25 mouse cellular contexts compared by ENCODE assay signal in genomic region chr2:27136336-27136735, GRCm38 (mm10). TPM values are rescaled to one million over a fixed set of nuclear protein-coding genes. Genes with fewer than 3 reads are reported as not detected.
DNase-seq lines count a peak whose midpoint lies in the region; ATAC-seq and TF ChIP-seq lines count a peak whose summit lies in the region.
"Had no signal": no experiment of that assay in that cellular context is flagged by ENCODE, and none has a peak within 500 bp of the region (broad histone marks: within the 10 kb centered on the region; RNA-seq: fewer than 3 reads in every experiment).

No protein-coding gene starts in this region.

- peaks cover 3% of the 10 kb centered on the region; the same call in 1 of the 2 replicates for H3K27me3 ChIP-seq in hindbrain, postnatal 0 days (ENCODE audit: insufficient read depth, low read length)
- peaks cover 6% of the 10 kb centered on the region; the same call in 1 of the 2 replicates for H3K27me3 ChIP-seq in hindbrain, embryonic 16.5 days (replicated peaks; ENCODE audit: control insufficient read depth, insufficient read depth, low read length)
- H3K27me3 ChIP-seq in midbrain, postnatal 0 days (ENCODE audit: insufficient read depth, low read length): no peaks in the 10 kb centered on the region
- H3K27me3 ChIP-seq in midbrain, embryonic 16.5 days (ENCODE audit: control insufficient read depth, insufficient read depth, low read depth, low read length): peaks cover 6% of the 10 kb centered on the region

- 0 out of 2 replicates have a peak, but pooled peaks have one; percentile 40 for ATAC-seq in hindbrain, postnatal 0 days
- no peak for ATAC-seq in hindbrain, embryonic 16.5 days
- no peak for ATAC-seq in midbrain, postnatal 0 days (ENCODE audit: low FRiP score)
- no peak for ATAC-seq in midbrain, embryonic 16.5 days
- ATAC-seq: activated CD4-positive, CD25-positive, alpha-beta regulatory T cell, adult 4 months; CD4-positive, CD25-positive, alpha-beta regulatory T cell, adult 4 months; Patski had no signal

- WGBS in hindbrain, postnatal 0 days: 64% methylated on average over 3 of the region's 3 CpGs
- 69% methylated on average over 3 of the region's 3 CpGs for WGBS in hindbrain, embryonic 16.5 days
- WGBS in midbrain, postnatal 0 days: 71% methylated on average over 3 of the region's 3 CpGs
- WGBS in midbrain, embryonic 16.5 days: 70% methylated on average over 3 of the region's 3 CpGs

- no peak overlapping the region for H3K27ac ChIP-seq in hindbrain, postnatal 0 days
- H3K27ac ChIP-seq in hindbrain, embryonic 16.5 days (ENCODE audit: low read depth, low read length): no peak overlapping the region
- no peak overlapping the region for H3K27ac ChIP-seq in midbrain, postnatal 0 days (ENCODE audit: low read depth, low read length)
- no peak overlapping the region for H3K27ac ChIP-seq in midbrain, embryonic 16.5 days (ENCODE audit: low read length)

- H3K9me3 ChIP-seq in hindbrain, postnatal 0 days (ENCODE audit: low read length): no peaks in the 10 kb centered on the region
- no peaks in the 10 kb centered on the region for H3K9me3 ChIP-seq in hindbrain, embryonic 16.5 days (ENCODE audit: control insufficient read depth, low read length)
- no peaks in the 10 kb centered on the region for H3K9me3 ChIP-seq in midbrain, postnatal 0 days (ENCODE audit: low read length)
- H3K9me3 ChIP-seq in midbrain, embryonic 16.5 days (replicated peaks; ENCODE audit: control insufficient read depth, low read length, poor library complexity, severe bottlenecking): no peaks in the 10 kb centered on the region
- H3K9me3 ChIP-seq: G1E had no signal

- TF ChIP-seq CTCF in hindbrain, postnatal 0 days (IDR thresholded peaks at IDR 0.05; ENCODE audit: low read depth): no peak
- no peak for TF ChIP-seq CTCF in midbrain, postnatal 0 days (IDR thresholded peaks at IDR 0.05)

- H3K36me3 ChIP-seq in hindbrain, postnatal 0 days (ENCODE audit: insufficient read depth, low read length): no peaks in the 10 kb centered on the region
- H3K36me3 ChIP-seq in hindbrain, embryonic 16.5 days (ENCODE audit: control insufficient read depth, insufficient read depth, low read length): no peaks in the 10 kb centered on the region
- no peaks in the 10 kb centered on the region for H3K36me3 ChIP-seq in midbrain, postnatal 0 days (ENCODE audit: insufficient read depth, low read length)
- no peaks in the 10 kb centered on the region for H3K36me3 ChIP-seq in midbrain, embryonic 16.5 days (ENCODE audit: control insufficient read depth, insufficient read depth, low read length)
- H3K36me3 ChIP-seq: G1E had no signal

- intact Hi-C loops in left cerebral cortex, postnatal 4 days (cut with DNase I): no loop called here

- H3K4me3 ChIP-seq in hindbrain, postnatal 0 days (ENCODE audit: low read length): no peak overlapping the region
- no peak overlapping the region for H3K4me3 ChIP-seq in hindbrain, embryonic 16.5 days (ENCODE audit: low read length)
- no peak overlapping the region for H3K4me3 ChIP-seq in midbrain, postnatal 0 days (ENCODE audit: low read depth, low read length)
- no peak overlapping the region for H3K4me3 ChIP-seq in midbrain, embryonic 16.5 days (ENCODE audit: low read depth, low read length)

- peaks cover 4% of the 10 kb centered on the region; the same call in 1 of the 2 replicates for H3K4me1 ChIP-seq in hindbrain, postnatal 0 days (ENCODE audit: insufficient read depth, low read length)
- H3K4me1 ChIP-seq in hindbrain, embryonic 16.5 days (ENCODE audit: control insufficient read depth, insufficient read depth, low read depth, low read length): no peaks in the 10 kb centered on the region
- no peaks in the 10 kb centered on the region for H3K4me1 ChIP-seq in midbrain, postnatal 0 days (ENCODE audit: insufficient read depth, low read length)
- no peaks in the 10 kb centered on the region for H3K4me1 ChIP-seq in midbrain, embryonic 16.5 days (ENCODE audit: control insufficient read depth, insufficient read depth, low read length)

- H3K9ac ChIP-seq in hindbrain, postnatal 0 days (replicated peaks; ENCODE audit: low read length): no peak overlapping the region
- no peak overlapping the region for H3K9ac ChIP-seq in hindbrain, embryonic 16.5 days (ENCODE audit: low read depth, low read length)
- H3K9ac ChIP-seq in midbrain, postnatal 0 days (replicated peaks; ENCODE audit: low read length, poor library complexity, severe bottlenecking): no peak overlapping the region
- H3K9ac ChIP-seq in midbrain, embryonic 16.5 days (ENCODE audit: low read depth, low read length): no peak overlapping the region

- DNase-seq in cerebellum, postnatal 10 days: peak; percentile 49 to 66
- DNase-seq in cerebellum, adult 8-10 months: no peak
- DNase-seq in hindbrain, postnatal 0 days (ENCODE audit: low spot score): peak; percentile 39
- DNase-seq in left cerebral cortex, postnatal 4 days: peak; percentile 80
- DNase-seq in left cerebral cortex, adult 8-10 months (ENCODE audit: low spot score in 2 of 2): no peak
- peak; percentile 26 for DNase-seq in midbrain, postnatal 0 days (ENCODE audit: low spot score)
- DNase-seq: adrenal gland, adult 2 months; adrenal gland, adult 8-10 months; adrenal gland, postnatal 10 days; adrenal gland, postnatal 14 days; adrenal gland, postnatal 25 days; adrenal gland, postnatal 36 days; B cell, adult 2 months; cerebellum, adult 11 months; cerebellum, adult 11-12 months had no signal

- no peak overlapping the region for H3K4me2 ChIP-seq in hindbrain, postnatal 0 days (ENCODE audit: low read depth, low read length)
- H3K4me2 ChIP-seq in hindbrain, embryonic 16.5 days (ENCODE audit: low read length): no peak overlapping the region
- H3K4me2 ChIP-seq in midbrain, postnatal 0 days (ENCODE audit: low read depth, low read length, poor library complexity, severe bottlenecking): no peak overlapping the region
- H3K4me2 ChIP-seq in midbrain, embryonic 16.5 days (ENCODE audit: low read length): no peak overlapping the region

RNA-seq across cellular contexts. Expression of gene Fam163b, which starts 6.0 kb away (rescaled TPM):
- 7.1 and 8.5 TPM in 2 replicates for total RNA-seq in hindbrain, postnatal 0 days (2014; rRNA removed)
- 9.6 and 10.3 TPM in 2 replicates for polyA plus RNA-seq in hindbrain, postnatal 0 days (2015; fragmentation: Nextera tagmentation; extraction: Ambion mirVana)
- polyA plus RNA-seq in hindbrain, embryonic 16.5 days (2015; fragmentation: Nextera tagmentation; extraction: Ambion mirVana): 10.2 and 10.3 TPM in 2 replicates
- total RNA-seq in left cerebral cortex, postnatal 4 days (2021): 10 to 100 TPM; 55.8 to 61.9 TPM
- 100 to 1,000 TPM in 1 of 4 experiments, 10 to 100 TPM in 3; 95.8 to 105 (median 98.8) TPM for total RNA-seq in left cerebral cortex, adult 8-10 months (2022)
- 4.9 and 8.4 TPM in 2 replicates for total RNA-seq in midbrain, postnatal 0 days (2014; rRNA removed)
- 13.0 and 13.9 TPM in 2 replicates for polyA plus RNA-seq in midbrain, postnatal 0 days (2015; fragmentation: Nextera tagmentation; extraction: Ambion mirVana)
- polyA plus RNA-seq in midbrain, embryonic 16.5 days (2015; fragmentation: Nextera tagmentation; extraction: Ambion mirVana): 5.0 and 8.1 TPM in 2 replicates
- total RNA-seq: CH12.LX, ES-E14, MEL had no signal
- polyA plus RNA-seq: activated CD4-positive, CD25-positive, alpha-beta regulatory T cell, adult 4 months; C2C12; CD4-positive, CD25-positive, alpha-beta regulatory T cell, adult 4 months; G1E; Patski had no signal

RNA-seq across cellular contexts. Expression of gene Dbh, which starts 28.7 kb away (rescaled TPM):
- total RNA-seq in hindbrain, postnatal 0 days (2014; rRNA removed): 14.0 and 16.5 TPM in 2 replicates
- polyA plus RNA-seq in hindbrain, postnatal 0 days (2015; fragmentation: Nextera tagmentation; extraction: Ambion mirVana): 9.3 and 11.2 TPM in 2 replicates
- polyA plus RNA-seq in hindbrain, embryonic 16.5 days (2015; fragmentation: Nextera tagmentation; extraction: Ambion mirVana): 4.9 and 5.8 TPM in 2 replicates
- under 1 TPM; 0.30 to 0.58 TPM for total RNA-seq in left cerebral cortex, postnatal 4 days (2021)
- under 1 TPM; 0.20 to 0.53 (median 0.43) TPM for total RNA-seq in left cerebral cortex, adult 8-10 months (2022)
- total RNA-seq in midbrain, postnatal 0 days (2014; rRNA removed): 4.2 and 12.3 TPM in 2 replicates
- polyA plus RNA-seq in midbrain, postnatal 0 days (2015; fragmentation: Nextera tagmentation; extraction: Ambion mirVana): 0.21 and 0.45 TPM in 2 replicates
- 0.36 and 0.88 TPM in 2 replicates for polyA plus RNA-seq in midbrain, embryonic 16.5 days (2015; fragmentation: Nextera tagmentation; extraction: Ambion mirVana)
- total RNA-seq: CH12.LX, ES-E14, MEL had no signal
- polyA plus RNA-seq: activated CD4-positive, CD25-positive, alpha-beta regulatory T cell, adult 4 months; CD4-positive, CD25-positive, alpha-beta regulatory T cell, adult 4 months; G1E; Patski had no signal

RNA-seq across cellular contexts. Expression of gene Adamtsl2, which starts 57.2 kb away (rescaled TPM):
- total RNA-seq in hindbrain, postnatal 0 days (2014; rRNA removed): 8.7 and 9.9 TPM in 2 replicates
- 4.4 and 5.3 TPM in 2 replicates for polyA plus RNA-seq in hindbrain, postnatal 0 days (2015; fragmentation: Nextera tagmentation; extraction: Ambion mirVana)
- polyA plus RNA-seq in hindbrain, embryonic 16.5 days (2015; fragmentation: Nextera tagmentation; extraction: Ambion mirVana): 9.6 and 11.8 TPM in 2 replicates
- total RNA-seq in left cerebral cortex, postnatal 4 days (2021): 10 to 100 TPM; 23.8 to 25.1 TPM
- total RNA-seq in left cerebral cortex, adult 8-10 months (2022): 10 to 100 TPM; 12.6 to 18.4 (median 15.6) TPM
- 14.3 and 17.0 TPM in 2 replicates for total RNA-seq in midbrain, postnatal 0 days (2014; rRNA removed)
- 7.3 and 9.3 TPM in 2 replicates for polyA plus RNA-seq in midbrain, postnatal 0 days (2015; fragmentation: Nextera tagmentation; extraction: Ambion mirVana)
- 10.6 and 10.8 TPM in 2 replicates for polyA plus RNA-seq in midbrain, embryonic 16.5 days (2015; fragmentation: Nextera tagmentation; extraction: Ambion mirVana)
- total RNA-seq: MEL had no signal
- polyA plus RNA-seq: activated CD4-positive, CD25-positive, alpha-beta regulatory T cell, adult 4 months; G1E had no signal

Comparison
In these comparisons a context has a peak if more than half of its experiments do, and no peak if none do; other contexts are left out.
1. DNase-seq: peak in cerebellum, postnatal 10 days (2 of 2), hindbrain, postnatal 0 days (single experiment), left cerebral cortex, postnatal 4 days (single experiment) and midbrain, postnatal 0 days (single experiment); none in cerebellum, adult 8-10 months (single experiment) and left cerebral cortex, adult 8-10 months (0 of 2).